Mouse (Mus musculus): ENCODE measurements around the gene G0s2. TPM values are rescaled to one million over a fixed set of nuclear protein-coding genes. Genes with fewer than 3 reads are reported as not detected.
"Not testable (repeated sequence)": the region's sequence is repeated elsewhere in the genome, so short reads cannot be mapped to it uniquely, and the experiment has no call there.

G0s2 gene
- polyA plus RNA-seq, 1 experiment from 2014 or later: 8.9 TPM

- Histone ChIP-seq H3K4me3 (ENCODE audit: low read length) (no peak overlapping the region), H3K9me3 (ENCODE audit: control insufficient read depth, low read length) (no peaks in the 10 kb centered on the region), H3K27ac (ENCODE audit: low read depth, low read length) (no peak overlapping the region), H3K27me3 (replicated peaks; ENCODE audit: control insufficient read depth, insufficient read depth, low read length) (no peaks in the 10 kb centered on the region), H3K4me1 (ENCODE audit: control insufficient read depth, insufficient read depth, low read depth, low read length) (no peaks in the 10 kb centered on the region), H3K36me3 (ENCODE audit: control insufficient read depth, insufficient read depth, low read length) (no peaks in the 10 kb centered on the region), H3K9ac (ENCODE audit: low read depth, low read length) (no peak overlapping the region), H3K4me2 (ENCODE audit: low read length) (no peak overlapping the region)
- no peak for ATAC-seq
- 62% methylated on average over 3 of the region's 3 CpGs for WGBS
Measured at GRCm38 (mm10) chr1:193293926-193294325, 20.9 kb upstream of the G0s2 start.

DNA sequence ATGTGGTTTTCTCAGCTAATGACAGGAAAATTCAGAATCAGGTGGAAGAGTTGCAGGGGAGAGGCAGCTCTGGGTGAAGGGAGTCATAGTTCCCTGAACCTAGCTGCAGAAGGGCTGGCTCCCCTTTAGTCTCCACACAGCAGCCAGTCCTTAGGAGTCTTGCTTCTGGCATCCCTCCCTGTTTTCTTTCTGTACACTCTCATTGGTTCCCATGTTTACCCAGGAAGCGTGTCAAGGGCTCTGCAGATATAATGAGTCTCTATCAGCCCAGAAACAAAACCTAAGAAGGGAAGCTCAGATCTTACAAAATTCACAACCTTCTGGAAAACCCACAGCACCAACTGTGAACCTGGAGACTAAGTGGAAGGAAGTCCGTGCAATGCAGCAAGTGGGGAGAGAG is 20.0 kb upstream of the G0s2 start:
- H3K4me3 ChIP-seq (ENCODE audit: low read length): no peak overlapping the region
- H3K9ac ChIP-seq (ENCODE audit: low read depth, low read length): no peak overlapping the region
- 59% methylated on average over 2 of the region's 2 CpGs for WGBS
- H3K4me1 ChIP-seq (ENCODE audit: control insufficient read depth, insufficient read depth, low read depth, low read length): no peaks in the 10 kb centered on the region
- no peak overlapping the region for H3K27ac ChIP-seq (ENCODE audit: low read depth, low read length)
- no peaks in the 10 kb centered on the region for H3K36me3 ChIP-seq (ENCODE audit: control insufficient read depth, insufficient read depth, low read length)
- no peak for ATAC-seq
- H3K27me3 ChIP-seq (replicated peaks; ENCODE audit: control insufficient read depth, insufficient read depth, low read length): no peaks in the 10 kb centered on the region
- no peak overlapping the region for H3K4me2 ChIP-seq (ENCODE audit: low read length)
- no peaks in the 10 kb centered on the region for H3K9me3 ChIP-seq (ENCODE audit: control insufficient read depth, low read length)

DNA sequence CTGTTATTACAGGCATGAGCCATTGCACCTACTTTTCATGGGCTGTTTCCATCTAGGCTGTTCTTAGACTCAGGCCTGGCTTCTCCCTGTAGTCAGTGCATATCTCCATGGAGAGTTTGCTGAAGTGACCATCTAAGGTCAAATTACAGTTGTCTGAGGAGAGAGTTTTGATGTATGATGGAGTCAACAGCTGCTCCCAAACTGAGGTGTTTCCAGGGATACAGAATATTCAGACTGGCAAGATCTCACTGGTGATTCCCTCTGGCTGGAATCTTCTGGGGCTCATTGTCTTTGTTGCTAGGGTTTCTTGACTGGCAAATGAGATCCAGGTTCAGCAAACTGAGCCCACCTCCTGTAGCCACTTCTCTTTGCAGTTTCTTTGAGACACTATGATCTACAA is 17.7 kb upstream of the G0s2 start:
- no peaks in the 10 kb centered on the region for H3K27me3 ChIP-seq (replicated peaks; ENCODE audit: control insufficient read depth, insufficient read depth, low read length)
- H3K4me3 ChIP-seq (ENCODE audit: low read length): no peak overlapping the region
- no peak for ATAC-seq
- H3K36me3 ChIP-seq (ENCODE audit: control insufficient read depth, insufficient read depth, low read length): no peaks in the 10 kb centered on the region
- no peaks in the 10 kb centered on the region for H3K9me3 ChIP-seq (ENCODE audit: control insufficient read depth, low read length)
- no peak overlapping the region for H3K9ac ChIP-seq (ENCODE audit: low read depth, low read length)
- H3K4me2 ChIP-seq (ENCODE audit: low read length): no peak overlapping the region
- H3K27ac ChIP-seq (ENCODE audit: low read depth, low read length): no peak overlapping the region
- H3K4me1 ChIP-seq (ENCODE audit: control insufficient read depth, insufficient read depth, low read depth, low read length): no peaks in the 10 kb centered on the region

GRCm38 (mm10) chr1:193289914-193290313 is 16.9 kb upstream of the G0s2 start:
- WGBS: 93% methylated on average over 5 of the region's 5 CpGs
- no peak overlapping the region for H3K27ac ChIP-seq (ENCODE audit: low read depth, low read length)
- H3K9me3 ChIP-seq (ENCODE audit: control insufficient read depth, low read length): no peaks in the 10 kb centered on the region
- H3K4me3 ChIP-seq (ENCODE audit: low read length): no peak overlapping the region
- no peaks in the 10 kb centered on the region for H3K27me3 ChIP-seq (replicated peaks; ENCODE audit: control insufficient read depth, insufficient read depth, low read length)
- ATAC-seq: no peak
- no peaks in the 10 kb centered on the region for H3K4me1 ChIP-seq (ENCODE audit: control insufficient read depth, insufficient read depth, low read depth, low read length)
- no peak overlapping the region for H3K4me2 ChIP-seq (ENCODE audit: low read length)
- no peaks in the 10 kb centered on the region for H3K36me3 ChIP-seq (ENCODE audit: control insufficient read depth, insufficient read depth, low read length)
- no peak overlapping the region for H3K9ac ChIP-seq (ENCODE audit: low read depth, low read length)

GRCm38 (mm10) chr1:193289076-193289475 is 16.1 kb upstream of the G0s2 start:
- H3K4me2 ChIP-seq (ENCODE audit: low read length): no peak overlapping the region
- H3K27me3 ChIP-seq (replicated peaks; ENCODE audit: control insufficient read depth, insufficient read depth, low read length): no peaks in the 10 kb centered on the region
- ATAC-seq: no peak
- no peak overlapping the region for H3K4me3 ChIP-seq (ENCODE audit: low read length)
- H3K9me3 ChIP-seq (ENCODE audit: control insufficient read depth, low read length): no peaks in the 10 kb centered on the region
- no peaks in the 10 kb centered on the region for H3K36me3 ChIP-seq (ENCODE audit: control insufficient read depth, insufficient read depth, low read length)
- no peak overlapping the region for H3K9ac ChIP-seq (ENCODE audit: low read depth, low read length)
- no peak overlapping the region for H3K27ac ChIP-seq (ENCODE audit: low read depth, low read length)
- WGBS: 97% methylated on average over 3 of the region's 3 CpGs
- no peaks in the 10 kb centered on the region for H3K4me1 ChIP-seq (ENCODE audit: control insufficient read depth, insufficient read depth, low read depth, low read length)

DNA sequence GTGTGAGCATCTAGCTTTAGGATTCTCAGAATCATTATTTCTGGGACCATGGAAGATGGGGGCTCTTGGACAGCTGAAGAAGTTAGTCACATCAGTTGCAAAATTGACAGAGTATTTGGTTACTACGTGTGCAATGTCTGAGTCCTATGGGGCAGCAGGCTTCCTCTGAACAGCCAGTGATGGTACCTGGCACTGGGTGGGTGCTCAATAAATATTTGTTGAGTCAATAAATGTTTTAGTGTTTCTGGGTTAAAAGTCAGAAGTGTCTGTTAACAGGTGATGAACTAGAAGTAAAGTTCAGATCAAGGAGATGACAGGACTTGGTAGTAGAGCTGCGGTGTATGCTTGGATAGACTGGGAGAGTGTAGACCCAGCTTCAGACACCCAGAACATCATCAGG is 14.6 kb upstream of the G0s2 start:
- ATAC-seq: no peak
- Histone ChIP-seq H3K9me3 (ENCODE audit: control insufficient read depth, low read length) (no peaks in the 10 kb centered on the region), H3K36me3 (ENCODE audit: control insufficient read depth, insufficient read depth, low read length) (no peaks in the 10 kb centered on the region), H3K4me3 (ENCODE audit: low read length) (no peak overlapping the region), H3K27ac (ENCODE audit: low read depth, low read length) (no peak overlapping the region), H3K9ac (ENCODE audit: low read depth, low read length) (no peak overlapping the region), H3K27me3 (replicated peaks; ENCODE audit: control insufficient read depth, insufficient read depth, low read length) (no peaks in the 10 kb centered on the region), H3K4me2 (ENCODE audit: low read length) (no peak overlapping the region), H3K4me1 (ENCODE audit: control insufficient read depth, insufficient read depth, low read depth, low read length) (no peaks in the 10 kb centered on the region)
- 83% methylated on average over 2 of the region's 2 CpGs for WGBS

DNA sequence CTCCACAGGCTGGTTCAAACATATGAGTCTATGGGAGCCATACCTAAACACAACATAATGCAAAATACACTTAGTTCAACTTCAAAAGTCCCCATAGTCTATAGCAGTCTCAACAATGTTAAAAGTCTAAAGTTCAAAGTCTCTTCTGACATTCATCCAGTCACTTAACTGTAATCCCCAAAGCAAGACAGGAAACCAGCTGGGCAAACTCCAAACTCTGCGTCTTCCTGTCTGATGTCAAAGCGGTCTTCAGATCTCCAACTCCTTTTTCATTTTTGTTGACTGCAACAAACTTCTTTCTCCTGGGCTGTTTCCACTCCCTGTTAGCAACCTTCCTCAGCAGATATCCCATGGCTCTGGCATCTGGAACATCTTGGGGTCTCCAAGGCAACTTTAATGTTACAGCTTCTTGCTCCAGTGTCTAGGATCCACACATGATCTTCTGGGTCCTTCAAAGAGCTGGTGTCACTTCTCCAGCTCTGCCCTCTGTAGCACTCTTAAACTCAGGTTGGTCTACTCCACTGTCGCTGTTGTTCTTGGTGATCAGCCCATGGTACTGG is 12.8 kb upstream of the G0s2 start:
- H3K36me3 ChIP-seq (ENCODE audit: control insufficient read depth, insufficient read depth, low read length); H3K4me1 ChIP-seq (ENCODE audit: control insufficient read depth, insufficient read depth, low read depth, low read length); H3K27ac ChIP-seq (ENCODE audit: low read depth, low read length); ATAC-seq; H3K4me2 ChIP-seq (ENCODE audit: low read length); H3K9ac ChIP-seq (ENCODE audit: low read depth, low read length); H3K4me3 ChIP-seq (ENCODE audit: low read length); H3K9me3 ChIP-seq (ENCODE audit: control insufficient read depth, low read length); H3K27me3 ChIP-seq (replicated peaks; ENCODE audit: control insufficient read depth, insufficient read depth, low read length): not testable (repeated sequence)
- 96% methylated on average over 3 of the region's 3 CpGs for WGBS

- H3K9me3 ChIP-seq (ENCODE audit: control insufficient read depth, low read length): no peaks in the 10 kb centered on the region
- no peak overlapping the region for H3K4me2 ChIP-seq (ENCODE audit: low read length)
- H3K36me3 ChIP-seq (ENCODE audit: control insufficient read depth, insufficient read depth, low read length): no peaks in the 10 kb centered on the region
- no peaks in the 10 kb centered on the region for H3K4me1 ChIP-seq (ENCODE audit: control insufficient read depth, insufficient read depth, low read depth, low read length)
- no peak for ATAC-seq
- no peak overlapping the region for H3K9ac ChIP-seq (ENCODE audit: low read depth, low read length)
- no peaks in the 10 kb centered on the region for H3K27me3 ChIP-seq (replicated peaks; ENCODE audit: control insufficient read depth, insufficient read depth, low read length)
- 53% methylated on average over 7 of the region's 7 CpGs for WGBS
- H3K27ac ChIP-seq (ENCODE audit: low read depth, low read length): no peak overlapping the region; the same call in 1 of the 2 replicates
- no peak overlapping the region for H3K4me3 ChIP-seq (ENCODE audit: low read length)
Measured at GRCm38 (mm10) chr1:193284228-193284779, 11.3 kb upstream of the G0s2 start.

DNA sequence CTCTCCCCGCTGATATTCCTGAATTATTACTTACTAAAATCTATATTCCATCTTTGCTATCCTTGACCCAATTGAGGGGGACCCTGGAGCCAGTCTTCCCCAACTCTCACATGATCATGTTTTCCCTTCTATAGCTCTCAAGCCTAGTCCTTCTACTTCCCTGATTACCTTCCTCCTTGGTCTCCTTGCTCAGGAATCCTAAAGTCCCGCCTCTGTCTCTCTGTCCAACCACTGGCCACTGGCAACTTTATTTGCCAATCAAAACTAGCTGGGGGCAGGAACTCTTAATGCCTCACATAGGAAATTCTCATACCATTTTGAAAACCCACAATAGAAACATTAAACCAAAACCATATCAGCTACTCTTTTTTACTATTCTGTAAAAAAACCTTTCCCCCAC is 8.3 kb upstream of the G0s2 start:
- no peak overlapping the region for H3K9ac ChIP-seq (ENCODE audit: low read depth, low read length)
- H3K4me1 ChIP-seq (ENCODE audit: control insufficient read depth, insufficient read depth, low read depth, low read length): no peaks in the 10 kb centered on the region; the same call in 1 of the 2 replicates
- no peaks in the 10 kb centered on the region for H3K27me3 ChIP-seq (replicated peaks; ENCODE audit: control insufficient read depth, insufficient read depth, low read length)
- no peak overlapping the region for H3K4me2 ChIP-seq (ENCODE audit: low read length)
- H3K9me3 ChIP-seq (ENCODE audit: control insufficient read depth, low read length): no peaks in the 10 kb centered on the region
- no peak for ATAC-seq
- no peak overlapping the region for H3K27ac ChIP-seq (ENCODE audit: low read depth, low read length)
- no peak overlapping the region for H3K4me3 ChIP-seq (ENCODE audit: low read length)
- WGBS: 87% methylated on average over 2 of the region's 2 CpGs
- no peaks in the 10 kb centered on the region for H3K36me3 ChIP-seq (ENCODE audit: control insufficient read depth, insufficient read depth, low read length)

GRCm38 (mm10) chr1:193279492-193279891 is 6.5 kb upstream of the G0s2 start:
- H3K4me2 ChIP-seq (ENCODE audit: low read length): no peak overlapping the region
- no peaks in the 10 kb centered on the region for H3K27me3 ChIP-seq (replicated peaks; ENCODE audit: control insufficient read depth, insufficient read depth, low read length)
- H3K36me3 ChIP-seq (ENCODE audit: control insufficient read depth, insufficient read depth, low read length): no peaks in the 10 kb centered on the region
- H3K9me3 ChIP-seq (ENCODE audit: control insufficient read depth, low read length): no peaks in the 10 kb centered on the region
- WGBS: 85% methylated on average over 4 of the region's 4 CpGs
- no peak for ATAC-seq
- no peak overlapping the region for H3K9ac ChIP-seq (ENCODE audit: low read depth, low read length)
- no peak overlapping the region for H3K27ac ChIP-seq (ENCODE audit: low read depth, low read length)
- H3K4me1 ChIP-seq (ENCODE audit: control insufficient read depth, insufficient read depth, low read depth, low read length): no peaks in the 10 kb centered on the region; the same call in 1 of the 2 replicates
- no peak overlapping the region for H3K4me3 ChIP-seq (ENCODE audit: low read length)
